Mouse (Mus musculus): ENCODE results near the gene Hira. TPM values are rescaled to one million over a fixed set of nuclear protein-coding genes. Genes with fewer than 3 reads are reported as not detected.

Gene Hira
- polyA plus RNA-seq, 1 experiment from 2014 or later = 53.8 TPM

DNA sequence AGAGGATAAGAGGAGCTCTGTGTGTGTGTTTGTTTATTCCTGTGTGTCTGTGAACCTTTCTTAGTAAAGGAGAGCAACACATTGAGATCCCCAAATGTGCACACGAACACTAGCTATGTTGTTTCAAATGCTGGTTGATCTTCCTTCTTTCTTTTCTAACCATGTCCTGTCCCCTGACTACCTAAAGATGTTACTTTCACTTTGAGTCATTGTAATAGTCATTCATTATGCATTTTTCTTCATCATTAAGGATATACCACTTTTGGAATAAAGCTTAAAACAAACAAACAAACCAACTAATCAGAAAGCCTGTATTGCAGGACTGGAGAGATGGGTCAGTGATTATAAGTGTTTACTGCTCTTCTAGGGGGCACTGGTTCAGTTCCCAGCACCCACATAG is 28.8 kb downstream of the Hira start:
- ATAC-seq (no peak), DNase-seq (ENCODE audit: low read depth, low spot score) (no peak)
- CTCF ChIA-PET = interaction anchor here (0.8 to 1.9 kb wide), 7 partner anchors 9 to 45 kb away, joined by 3 to 9 read pairs (median 4); no protein-coding TSS in a partner anchor
- no peaks in the 10 kb centered on the region for H3K27me3 ChIP-seq
- no peak for TF ChIP-seq CTCF (IDR thresholded peaks at IDR 0.05)
- POLR2A ChIA-PET = no interaction called here
- in situ Hi-C loops (cut with MboI; ENCODE audit: low pct_unique_long_range_greater_than_20kb) = no loop called here

GRCm38 (mm10) chr16:18916064-18916463 is 39.2 kb downstream of the Hira start:
- CTCF ChIA-PET = interaction anchor here (0.8 to 1.0 kb wide), 4 partner anchors 12 to 26 kb away, joined by 3 read pairs; no protein-coding TSS in a partner anchor
- no peak for TF ChIP-seq CTCF (IDR thresholded peaks at IDR 0.05)
- in situ Hi-C loops (cut with MboI; ENCODE audit: low pct_unique_long_range_greater_than_20kb) = loop anchor here (5.0 kb wide), 1 partner anchor 79 kb away; the partner anchor contains the start of genes 2510002D24Rik and Gm28539
- POLR2A ChIA-PET = interaction anchor here (0.6 kb wide), 1 partner anchor 33 kb away, joined by 4 read pairs; no protein-coding TSS in a partner anchor
- no peak for ATAC-seq
- H3K27me3 ChIP-seq = no peaks in the 10 kb centered on the region
- no peak for DNase-seq (ENCODE audit: low read depth, low spot score)

- CTCF ChIA-PET = no interaction called here
- POLR2A ChIA-PET = interaction anchor here (0.9 kb wide), 1 partner anchor 26 kb away, joined by 3 read pairs; no protein-coding TSS in a partner anchor
- no peak for TF ChIP-seq CTCF (IDR thresholded peaks at IDR 0.05)
Measured at GRCm38 (mm10) chr16:18921771-18922170, 44.9 kb downstream of the Hira start.

DNA sequence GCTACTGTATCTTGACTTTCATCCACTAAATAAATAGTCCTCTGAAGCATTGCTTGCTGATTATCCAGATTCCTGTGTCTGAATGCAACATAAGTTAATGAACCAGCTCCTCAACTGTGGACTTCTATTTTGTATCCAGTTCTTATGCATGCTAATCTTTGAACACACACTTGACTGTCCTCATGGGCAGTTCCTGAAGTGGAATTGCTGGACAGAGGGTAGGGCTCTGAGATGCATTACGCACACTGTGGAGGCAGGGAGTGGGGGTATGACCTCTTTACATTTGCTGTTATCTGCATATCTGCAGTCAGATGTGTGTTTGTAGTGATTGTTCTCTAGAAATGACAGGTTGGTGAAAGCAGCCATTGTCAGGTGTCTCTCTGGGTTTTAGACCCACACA is 51.1 kb downstream of the Hira start:
- POLR2A ChIA-PET = no interaction called here
- H3K27me3 ChIP-seq = no peaks in the 10 kb centered on the region
- TF ChIP-seq CTCF (IDR thresholded peaks at IDR 0.05) = no peak
- DNase-seq (ENCODE audit: low read depth, low spot score) = no peak
- no peak for ATAC-seq
- CTCF ChIA-PET = interaction anchor here (1.4 to 2.2 kb wide), 2 partner anchors 14 to 18 kb away, joined by 3 to 6 read pairs; no protein-coding TSS in a partner anchor
- in situ Hi-C loops (cut with MboI; ENCODE audit: low pct_unique_long_range_greater_than_20kb) = no loop called here

More at GRCm38 (mm10) chr16:18921771-18922170, 44.9 kb downstream of the Hira start:
- ATAC-seq (no peak), DNase-seq (ENCODE audit: low read depth, low spot score) (no peak)
- in situ Hi-C loops (cut with MboI; ENCODE audit: low pct_unique_long_range_greater_than_20kb) = no loop called here
- no peaks in the 10 kb centered on the region for H3K27me3 ChIP-seq

DNA sequence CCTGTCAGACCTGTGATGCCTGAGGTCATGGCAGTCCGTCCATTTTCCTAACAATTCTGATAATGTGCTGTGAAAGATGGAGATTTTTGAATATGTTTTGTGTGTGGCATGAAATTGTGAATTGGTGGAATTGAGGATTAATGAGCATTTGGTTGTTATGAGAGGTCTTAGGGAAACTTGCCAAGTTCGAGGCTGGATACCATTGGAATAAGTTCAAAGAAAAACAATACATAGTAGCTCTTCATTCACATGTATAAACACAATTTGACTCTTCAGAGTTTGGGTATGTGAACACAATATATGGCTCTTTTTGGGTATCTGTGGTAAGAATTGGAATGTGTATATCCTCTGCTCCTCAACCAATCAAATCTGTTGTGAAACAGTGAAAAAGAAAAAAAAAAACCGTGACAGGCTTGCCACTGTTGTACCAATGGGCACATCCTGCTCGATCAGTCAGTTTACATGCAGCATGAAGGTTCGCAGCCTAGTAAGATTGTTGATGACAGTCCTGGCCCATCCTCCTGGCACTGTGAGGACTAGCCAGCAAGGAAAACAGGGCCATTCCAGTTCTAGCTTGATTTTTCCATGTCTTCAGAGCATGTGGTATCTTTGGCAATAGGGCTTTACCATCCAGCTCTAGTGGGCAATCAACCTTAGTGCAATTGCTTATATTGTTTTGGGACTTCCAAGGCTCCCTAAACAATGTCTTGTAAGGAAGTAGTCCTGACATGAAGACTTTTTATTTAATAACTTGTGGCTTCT is 61.7 kb downstream of the Hira start:
- in situ Hi-C loops (cut with MboI; ENCODE audit: low pct_unique_long_range_greater_than_20kb) = no loop called here
- no peak for TF ChIP-seq CTCF (IDR thresholded peaks at IDR 0.05)
- H3K27me3 ChIP-seq = no peaks in the 10 kb centered on the region
- ChIA-PET CTCF (no interaction called here), POLR2A (interaction anchor here (0.7 kb wide), 2 partner anchors 63 to 80 kb away, joined by 3 read pairs; no protein-coding TSS in a partner anchor)
- DNase-seq (ENCODE audit: low read depth, low spot score) = no peak
- ATAC-seq = no peak

GRCm38 (mm10) chr16:18943906-18944305 is 67.1 kb downstream of the Hira start:
- H3K27me3 ChIP-seq = no peaks in the 10 kb centered on the region
- no peak for TF ChIP-seq CTCF (IDR thresholded peaks at IDR 0.05)
- POLR2A ChIA-PET = interaction anchor here (0.7 kb wide), 1 partner anchor 11 kb away, joined by 4 read pairs; no protein-coding TSS in a partner anchor
- DNase-seq (ENCODE audit: low read depth, low spot score) = no peak
- CTCF ChIA-PET = no interaction called here
- no peak for ATAC-seq
- in situ Hi-C loops (cut with MboI; ENCODE audit: low pct_unique_long_range_greater_than_20kb) = no loop called here

GRCm38 (mm10) chr16:18948941-18949340 is 72.1 kb downstream of the Hira start:
- no peak for DNase-seq (ENCODE audit: low read depth, low spot score)
- POLR2A ChIA-PET = interaction anchor here (0.6 kb wide), 1 partner anchor 33 kb away, joined by 4 read pairs; no protein-coding TSS in a partner anchor
- CTCF ChIA-PET = no interaction called here
- H3K27me3 ChIP-seq = no peaks in the 10 kb centered on the region
- ATAC-seq = no peak
- in situ Hi-C loops (cut with MboI; ENCODE audit: low pct_unique_long_range_greater_than_20kb) = no loop called here
- no peak for TF ChIP-seq CTCF (IDR thresholded peaks at IDR 0.05)

- DNase-seq (ENCODE audit: low read depth, low spot score) (no peak), ATAC-seq (no peak)
- TF ChIP-seq CTCF (IDR thresholded peaks at IDR 0.05) = no peak
- H3K27me3 ChIP-seq = no peaks in the 10 kb centered on the region
- in situ Hi-C loops (cut with MboI; ENCODE audit: low pct_unique_long_range_greater_than_20kb) = no loop called here
- ChIA-PET CTCF (no interaction called here), POLR2A (interaction anchor here (1.0 kb wide), 1 partner anchor 10 kb away, joined by 3 read pairs; no protein-coding TSS in a partner anchor)
Measured at GRCm38 (mm10) chr16:18950351-18950750, 73.5 kb downstream of the Hira start.

- POLR2A ChIA-PET = no interaction called here
- no peak for DNase-seq (ENCODE audit: low read depth, low spot score)
- ATAC-seq = no peak
- no peaks in the 10 kb centered on the region for H3K27me3 ChIP-seq
- in situ Hi-C loops (cut with MboI; ENCODE audit: low pct_unique_long_range_greater_than_20kb) = no loop called here
- no peak for TF ChIP-seq CTCF (IDR thresholded peaks at IDR 0.05)
- CTCF ChIA-PET = interaction anchor here (1.0 to 1.7 kb wide), 2 partner anchors 10 to 20 kb away, joined by 3 read pairs; no protein-coding TSS in a partner anchor
Measured at GRCm38 (mm10) chr16:18952813-18953212, 76.0 kb downstream of the Hira start.

- in situ Hi-C loops (cut with MboI; ENCODE audit: low pct_unique_long_range_greater_than_20kb) = no loop called here
- DNase-seq (ENCODE audit: low read depth, low spot score) = no peak
- CTCF ChIA-PET = no interaction called here
- ATAC-seq = no peak
- no peak for TF ChIP-seq CTCF (IDR thresholded peaks at IDR 0.05)
- POLR2A ChIA-PET = interaction anchor here (0.5 kb wide), 1 partner anchor 11 kb away, joined by 4 read pairs; no protein-coding TSS in a partner anchor
- no peaks in the 10 kb centered on the region for H3K27me3 ChIP-seq
Measured at GRCm38 (mm10) chr16:18955070-18955469, 78.2 kb downstream of the Hira start.

DNA sequence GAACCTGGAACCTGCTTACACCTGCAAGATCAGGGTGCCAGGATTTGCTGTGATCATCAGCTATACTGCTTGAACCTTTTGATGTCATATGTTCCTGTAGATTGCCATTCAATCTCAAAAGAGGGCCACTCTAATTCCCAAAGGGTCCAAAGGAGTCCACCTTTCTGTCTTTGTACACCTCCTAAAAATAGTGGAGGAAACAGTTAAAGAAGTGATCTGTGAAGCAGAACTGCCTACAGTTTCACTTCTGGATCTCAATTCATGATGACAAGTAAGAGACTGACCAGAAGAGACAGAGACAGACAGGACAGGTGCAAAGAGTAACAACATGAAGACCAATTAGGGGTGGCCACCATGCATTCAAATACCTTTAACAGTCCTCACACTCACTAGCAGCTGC is 86.6 kb downstream of the Hira start:
- no peak for TF ChIP-seq CTCF (IDR thresholded peaks at IDR 0.05)
- DNase-seq (ENCODE audit: low read depth, low spot score) (no peak), ATAC-seq (no peak)
- in situ Hi-C loops (cut with MboI; ENCODE audit: low pct_unique_long_range_greater_than_20kb) = no loop called here
- CTCF ChIA-PET = interaction anchor here (1.1 kb wide), 1 partner anchor 10 kb away, joined by 3 read pairs; no protein-coding TSS in a partner anchor
- POLR2A ChIA-PET = no interaction called here
- H3K27me3 ChIP-seq = no peaks in the 10 kb centered on the region

Data from Patski (cell line).